Mouse (Mus musculus) midbrain, embryonic 13.5 days (tissue): ENCODE data around the gene Jpt1. TPM values are rescaled to one million over a fixed set of nuclear protein-coding genes. Genes with fewer than 3 reads are reported as not detected.
"Not testable (repeated sequence)": the region's sequence is repeated elsewhere in the genome, so short reads cannot be mapped to it uniquely, and the experiment has no call there.

Experiments
- ATAC-seq: fragments of 200-750 bp; cut with Nextera tagmentation; 2 replicates; pipeline ENCODE4 v1.8.0; 2017; ENCODE audit warnings: mild to moderate bottlenecking, moderate TSS enrichment, moderate library complexity
- H3K27ac ChIP-seq: fragments of 300-500 bp; sonication (generic); 2 replicates; pipeline ENCODE4 v1.5.1; 2015; ENCODE audit warnings: inconsistent platforms, mild to moderate bottlenecking, moderate library complexity
- H3K27me3 ChIP-seq: fragments of 300-500 bp; sonication (generic); 2 replicates; pipeline ENCODE4 v1.6.1; 2015; ENCODE audit warnings: mild to moderate bottlenecking, inconsistent platforms
- H3K36me3 ChIP-seq: fragments of 300-500 bp; sonication (generic); 2 replicates; pipeline ENCODE4 v1.6.1; 2015; ENCODE audit warnings: mild to moderate bottlenecking, inconsistent platforms
- H3K4me1 ChIP-seq: fragments of 300-500 bp; sonication (generic); replicated peaks from 2 replicates; pipeline ENCODE4 v1.6.1; 2015; ENCODE audit warnings: inconsistent platforms
- H3K4me2 ChIP-seq: fragments of 300-500 bp; sonication (generic); replicated peaks from 2 replicates; pipeline ENCODE4 v1.6.1; 2015; ENCODE audit warnings: moderate library complexity, mild to moderate bottlenecking, inconsistent platforms
- H3K4me3 ChIP-seq: fragments of 300-500 bp; sonication (generic); replicated peaks from 2 replicates; pipeline ENCODE4 v1.5.1; 2015; ENCODE audit warnings: mild to moderate bottlenecking, inconsistent platforms
- H3K9ac ChIP-seq: fragments of 300-500 bp; sonication (generic); replicated peaks from 2 replicates; pipeline ENCODE4 v1.6.1; 2015; ENCODE audit warnings: mild to moderate bottlenecking, inconsistent platforms
- H3K9me3 ChIP-seq: fragments of 300-500 bp; sonication (generic); 2 replicates; pipeline ENCODE4 v1.6.1; 2016; ENCODE audit warnings: mild to moderate bottlenecking, inconsistent platforms
- WGBS: fragments of 180-500 bp; shearing (Covaris S2); methylation state at CpG from one replicate; pipeline ENCODE4 v1.1.7; 2015; 5-methylcytosine and 5-hydroxymethylcytosine counted together
- polyA plus RNA-seq: library from polyadenylated mRNA; unstranded; fragments of >200 nt; fragmentation: Nextera tagmentation; extraction: Ambion mirVana; gene quantifications from 2 replicates; pipeline ENCODE4 v1.2.1, GENCODE M21; 2015

Gene Jpt1
- polyA plus RNA-seq, 1 experiment from 2014 or later, result 1,462 TPM

DNA sequence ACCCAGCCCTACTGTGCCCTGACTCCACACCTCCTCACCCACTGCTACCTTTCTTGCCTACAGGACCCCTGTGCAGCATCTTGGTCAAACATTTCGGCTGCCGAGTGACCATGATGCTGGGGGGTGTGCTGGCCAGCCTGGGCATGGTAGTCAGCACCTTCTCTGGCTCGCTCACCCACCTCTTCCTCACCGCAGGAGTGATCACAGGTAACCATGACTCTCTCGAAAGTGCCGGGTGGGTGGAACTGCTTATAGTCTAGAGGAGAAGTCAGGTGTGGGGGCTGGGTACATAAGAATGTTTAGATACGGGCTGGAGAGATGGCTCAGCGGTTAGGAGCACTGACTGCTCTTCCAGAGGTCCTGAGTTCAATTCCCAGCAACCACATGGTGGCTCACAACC, 49.3 kb downstream of the Jpt1 start:
- no peaks in the 10 kb centered on the region for H3K9me3 ChIP-seq

GRCm38 (mm10) chr11:115463397-115463796, 50.8 kb downstream of the Jpt1 start:
- no peak overlapping the region for H3K4me3 ChIP-seq
- 70% methylated on average over 11 of the region's 11 CpGs for WGBS
- no peak overlapping the region for H3K27ac ChIP-seq
- peaks cover 2% of the 10 kb centered on the region; the same call in 1 of the 2 replicates for H3K4me1 ChIP-seq
- no peaks in the 10 kb centered on the region for H3K9me3 ChIP-seq
- H3K36me3 ChIP-seq, result no peaks in the 10 kb centered on the region
- H3K9ac ChIP-seq, result no peak overlapping the region
- H3K4me2 ChIP-seq, result no peak overlapping the region
- ATAC-seq, result no peak
- no peaks in the 10 kb centered on the region for H3K27me3 ChIP-seq

More for the DNA sequence above, 49.3 kb downstream of the Jpt1 start:
- no peaks in the 10 kb centered on the region for H3K36me3 ChIP-seq
- no peaks in the 10 kb centered on the region for H3K27me3 ChIP-seq
- no peak overlapping the region for H3K27ac ChIP-seq
- no peak for ATAC-seq
- H3K4me1 ChIP-seq, result peaks cover 2% of the 10 kb centered on the region; the same call in 1 of the 2 replicates
- no peak overlapping the region for H3K4me3 ChIP-seq
- H3K9ac ChIP-seq, result no peak overlapping the region
- 90% methylated on average over 8 of the region's 8 CpGs for WGBS
- H3K4me2 ChIP-seq, result no peak overlapping the region

GRCm38 (mm10) chr11:115462243-115462891, 51.8 kb downstream of the Jpt1 start, which contains the start of gene Slc16a5:
Gene Slc16a5, plus strand, starts transcription at chr11:115462474.
- Histone ChIP-seq H3K4me3 (no peak within 1 kb of the TSS), H3K9ac (no peak within 1 kb of the TSS), H3K4me2 (no peak within 1 kb of the TSS), H3K36me3 (no peaks in the 10 kb centered on the region), H3K27ac (no peak within 1 kb of the TSS), H3K9me3 (no peaks in the 10 kb centered on the region), H3K4me1 (peaks cover 6% of the 10 kb centered on the region), H3K27me3 (no peaks in the 10 kb centered on the region)
- ATAC-seq, result no peak
- 83% methylated on average over 16 of the region's 16 CpGs for WGBS

GRCm38 (mm10) chr11:115461846-115462242, 52.3 kb downstream of the Jpt1 start:
- H3K27me3 ChIP-seq, result no peaks in the 10 kb centered on the region
- H3K4me1 ChIP-seq, result peaks cover 7% of the 10 kb centered on the region
- ATAC-seq, result no peak
- H3K36me3 ChIP-seq, result no peaks in the 10 kb centered on the region
- WGBS, result 76% methylated on average over 5 of the region's 5 CpGs
- no peak overlapping the region for H3K4me3 ChIP-seq
- no peaks in the 10 kb centered on the region for H3K9me3 ChIP-seq
- H3K4me2 ChIP-seq, result no peak overlapping the region
- H3K9ac ChIP-seq, result no peak overlapping the region
- H3K27ac ChIP-seq, result no peak overlapping the region

- no peak for ATAC-seq
- H3K4me1 ChIP-seq, result peaks cover 7% of the 10 kb centered on the region
- no peak overlapping the region for H3K4me3 ChIP-seq
- no peaks in the 10 kb centered on the region for H3K36me3 ChIP-seq
- H3K9ac ChIP-seq, result no peak overlapping the region
- no peaks in the 10 kb centered on the region for H3K27me3 ChIP-seq
- no peak overlapping the region for H3K4me2 ChIP-seq
- 19% methylated on average over 8 of the region's 8 CpGs for WGBS
- no peaks in the 10 kb centered on the region for H3K9me3 ChIP-seq
- H3K27ac ChIP-seq, result no peak overlapping the region
Observed at GRCm38 (mm10) chr11:115460976-115461375, 53.2 kb downstream of the Jpt1 start.

GRCm38 (mm10) chr11:115457405-115457804, 56.8 kb downstream of the Jpt1 start:
- Histone ChIP-seq H3K27me3 (no peaks in the 10 kb centered on the region), H3K27ac (no peak overlapping the region), H3K9ac (no peak overlapping the region), H3K4me2 (no peak overlapping the region), H3K9me3 (no peaks in the 10 kb centered on the region), H3K36me3 (no peaks in the 10 kb centered on the region), H3K4me1 (peaks cover 5% of the 10 kb centered on the region), H3K4me3 (no peak overlapping the region)
- WGBS, result 44% methylated on average over 6 of the region's 6 CpGs
- ATAC-seq, result no peak

GRCm38 (mm10) chr11:115456182-115456581, 58.0 kb downstream of the Jpt1 start:
- Histone ChIP-seq H3K27me3 (no peaks in the 10 kb centered on the region), H3K36me3 (no peaks in the 10 kb centered on the region), H3K4me2 (no peak overlapping the region), H3K4me1 (peaks cover 5% of the 10 kb centered on the region), H3K9ac (no peak overlapping the region), H3K9me3 (no peaks in the 10 kb centered on the region), H3K4me3 (no peak overlapping the region), H3K27ac (no peak overlapping the region)
- ATAC-seq, result no peak
- WGBS, result 94% methylated on average over 4 of the region's 5 CpGs

GRCm38 (mm10) chr11:115455619-115456018, 58.6 kb downstream of the Jpt1 start:
- Histone ChIP-seq H3K4me3 (no peak overlapping the region), H3K4me1 (peaks cover 5% of the 10 kb centered on the region), H3K9ac (no peak overlapping the region), H3K9me3 (no peaks in the 10 kb centered on the region), H3K27ac (no peak overlapping the region), H3K27me3 (no peaks in the 10 kb centered on the region), H3K36me3 (no peaks in the 10 kb centered on the region), H3K4me2 (no peak overlapping the region)
- ATAC-seq, result no peak
- 85% methylated on average over 15 of the region's 15 CpGs for WGBS

- not testable (repeated sequence) for H3K27me3 ChIP-seq, H3K4me3 ChIP-seq, H3K27ac ChIP-seq, ATAC-seq, H3K9me3 ChIP-seq, H3K4me2 ChIP-seq, H3K36me3 ChIP-seq, H3K9ac ChIP-seq, H3K4me1 ChIP-seq
- 83% methylated on average over 6 of the region's 6 CpGs for WGBS
Observed at GRCm38 (mm10) chr11:115454822-115455221, 59.4 kb downstream of the Jpt1 start.

GRCm38 (mm10) chr11:115453306-115453705, 60.9 kb downstream of the Jpt1 start:
- H3K4me2 ChIP-seq, result no peak overlapping the region
- H3K27ac ChIP-seq, result no peak overlapping the region
- H3K36me3 ChIP-seq, result no peaks in the 10 kb centered on the region
- WGBS, result 75% methylated on average over 4 of the region's 4 CpGs
- H3K4me1 ChIP-seq, result peaks cover 5% of the 10 kb centered on the region
- H3K4me3 ChIP-seq, result no peak overlapping the region
- H3K27me3 ChIP-seq, result no peaks in the 10 kb centered on the region
- no peak overlapping the region for H3K9ac ChIP-seq
- H3K9me3 ChIP-seq, result no peaks in the 10 kb centered on the region
- ATAC-seq, result no peak

GRCm38 (mm10) chr11:115452281-115452860, 61.8 kb downstream of the Jpt1 start:
- ATAC-seq, result no peak
- Histone ChIP-seq H3K4me3 (no peak overlapping the region), H3K9ac (no peak overlapping the region), H3K9me3 (no peaks in the 10 kb centered on the region), H3K4me1 (peaks cover 2% of the 10 kb centered on the region), H3K27me3 (no peaks in the 10 kb centered on the region), H3K36me3 (no peaks in the 10 kb centered on the region), H3K27ac (no peak overlapping the region), H3K4me2 (no peak overlapping the region)
- 76% methylated on average over 7 of the region's 7 CpGs for WGBS

DNA sequence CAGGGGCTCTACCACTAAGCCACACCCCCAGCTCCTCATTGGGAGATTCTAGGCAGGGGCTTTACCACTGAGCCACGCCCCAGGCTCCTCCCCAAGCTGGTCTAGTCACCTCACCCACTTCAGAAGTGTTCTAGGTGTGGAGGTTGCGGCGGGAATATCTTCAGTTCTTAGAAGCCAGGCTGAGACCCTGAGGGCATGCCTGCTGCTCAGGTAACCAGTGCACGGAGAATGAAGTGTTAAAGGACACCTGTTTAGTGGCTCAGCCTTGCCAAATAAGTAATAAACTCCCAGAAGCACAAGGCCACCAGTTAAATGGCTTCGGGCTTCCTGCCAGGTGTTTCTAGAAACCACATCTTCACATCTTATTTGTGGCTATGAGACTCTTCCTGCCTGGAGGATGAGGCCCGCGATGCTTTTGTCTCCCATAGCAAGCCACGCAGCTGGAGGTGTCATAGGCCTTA, 62.4 kb downstream of the Jpt1 start:
- no peak overlapping the region for H3K4me3 ChIP-seq
- ATAC-seq, result no peak
- H3K27me3 ChIP-seq, result no peaks in the 10 kb centered on the region
- no peak overlapping the region for H3K27ac ChIP-seq
- H3K4me1 ChIP-seq, result no peaks in the 10 kb centered on the region
- no peaks in the 10 kb centered on the region for H3K9me3 ChIP-seq
- 89% methylated on average over 8 of the region's 8 CpGs for WGBS
- H3K4me2 ChIP-seq, result no peak overlapping the region
- no peaks in the 10 kb centered on the region for H3K36me3 ChIP-seq
- H3K9ac ChIP-seq, result no peak overlapping the region
